ENCODE assay signal across 9 mouse cellular contexts in genomic region chr15:95943470-95943869, GRCm38 (mm10).
DNase-seq lines count a peak whose midpoint lies in the region; ATAC-seq and TF ChIP-seq lines count a peak whose summit lies in the region.
"Had no signal": no experiment of that assay in that cellular context is flagged by ENCODE, and none has a peak within 500 bp of the region (broad histone marks: within the 10 kb centered on the region; RNA-seq: fewer than 3 reads in every experiment).

No protein-coding gene starts in this region.

- H3K27me3 ChIP-seq in hindbrain, postnatal 0 days (ENCODE audit: insufficient read depth, low read length) = no peaks in the 10 kb centered on the region
- H3K27me3 ChIP-seq in hindbrain, embryonic 12.5 days = no peaks in the 10 kb centered on the region
- H3K27me3 ChIP-seq in kidney, postnatal 0 days (ENCODE audit: insufficient read depth, low read length) = no peaks in the 10 kb centered on the region
- no peaks in the 10 kb centered on the region for H3K27me3 ChIP-seq in forebrain, embryonic 12.5 days
- H3K27me3 ChIP-seq in neural tube, embryonic 15.5 days (replicated peaks) = no peaks in the 10 kb centered on the region
- H3K27me3 ChIP-seq: megakaryocyte, embryonic 14.5 days had no signal

- H3K36me3 ChIP-seq in hindbrain, postnatal 0 days (ENCODE audit: insufficient read depth, low read length) = no peaks in the 10 kb centered on the region; the same call in 1 of the 2 replicates
- H3K36me3 ChIP-seq in hindbrain, embryonic 12.5 days = peaks cover 25% of the 10 kb centered on the region
- peaks cover 34% of the 10 kb centered on the region for H3K36me3 ChIP-seq in kidney, postnatal 0 days (ENCODE audit: insufficient read depth, low read length)
- peaks cover 30% of the 10 kb centered on the region for H3K36me3 ChIP-seq in forebrain, embryonic 12.5 days (replicated peaks)
- H3K36me3 ChIP-seq in neural tube, embryonic 15.5 days = peaks cover 21% of the 10 kb centered on the region

- no peak for DNase-seq in hindbrain, postnatal 0 days (ENCODE audit: low spot score)
- no peak for DNase-seq in kidney, postnatal 0 days (ENCODE audit: low spot score)
- DNase-seq in skeletal muscle tissue, adult 2 months (ENCODE audit: low read depth, low spot score) = peak; percentile 27
- DNase-seq in left cerebral cortex, adult 9 months (ENCODE audit: low spot score in 2 of 2) = no peak

- H3K9ac ChIP-seq in hindbrain, postnatal 0 days (replicated peaks; ENCODE audit: low read length) = no peak overlapping the region
- H3K9ac ChIP-seq in hindbrain, embryonic 12.5 days = no peak overlapping the region
- H3K9ac ChIP-seq in kidney, postnatal 0 days (ENCODE audit: low read depth, low read length) = no peak overlapping the region
- no peak overlapping the region for H3K9ac ChIP-seq in forebrain, embryonic 12.5 days
- no peak overlapping the region for H3K9ac ChIP-seq in neural tube, embryonic 15.5 days (replicated peaks)

- peaks cover 4% of the 10 kb centered on the region; the same call in 1 of the 2 replicates for H3K4me1 ChIP-seq in hindbrain, postnatal 0 days (ENCODE audit: insufficient read depth, low read length)
- H3K4me1 ChIP-seq in hindbrain, embryonic 12.5 days = peaks cover 10% of the 10 kb centered on the region; the same call in 1 of the 2 replicates
- no peaks in the 10 kb centered on the region for H3K4me1 ChIP-seq in bone marrow, adult 2 months (ENCODE audit: control insufficient read depth, insufficient read depth, low read length)
- H3K4me1 ChIP-seq in kidney, postnatal 0 days (replicated peaks; ENCODE audit: insufficient read depth, low read length) = no peaks in the 10 kb centered on the region
- H3K4me1 ChIP-seq in forebrain, embryonic 12.5 days = peaks cover 16% of the 10 kb centered on the region
- peaks cover 11% of the 10 kb centered on the region for H3K4me1 ChIP-seq in neural tube, embryonic 15.5 days

- no peak overlapping the region for H3K4me2 ChIP-seq in hindbrain, postnatal 0 days (ENCODE audit: low read depth, low read length)
- no peak overlapping the region for H3K4me2 ChIP-seq in hindbrain, embryonic 12.5 days (replicated peaks)
- no peak overlapping the region for H3K4me2 ChIP-seq in kidney, postnatal 0 days (ENCODE audit: low read length)
- H3K4me2 ChIP-seq in forebrain, embryonic 12.5 days = no peak overlapping the region
- no peak overlapping the region for H3K4me2 ChIP-seq in neural tube, embryonic 15.5 days

- H3K4me3 ChIP-seq in hindbrain, postnatal 0 days (ENCODE audit: low read length) = no peak overlapping the region
- no peak overlapping the region for H3K4me3 ChIP-seq in hindbrain, embryonic 12.5 days
- H3K4me3 ChIP-seq in bone marrow, adult 2 months (replicated peaks; ENCODE audit: control insufficient read depth, low read depth, low read length) = no peak overlapping the region
- H3K4me3 ChIP-seq in kidney, postnatal 0 days (replicated peaks; ENCODE audit: low read depth, low read length) = no peak overlapping the region
- no peak overlapping the region for H3K4me3 ChIP-seq in forebrain, embryonic 12.5 days (replicated peaks)
- no peak overlapping the region for H3K4me3 ChIP-seq in neural tube, embryonic 15.5 days (replicated peaks)
- H3K4me3 ChIP-seq: megakaryocyte, embryonic 14.5 days had no signal

- WGBS in hindbrain, postnatal 0 days = 60% methylated on average over 4 of the region's 4 CpGs
- 58% methylated on average over 4 of the region's 4 CpGs for WGBS in hindbrain, embryonic 12.5 days
- WGBS in bone marrow, adult 2 months = 74% methylated on average over 4 of the region's 4 CpGs
- 68% methylated on average over 4 of the region's 4 CpGs for WGBS in kidney, postnatal 0 days
- 65% methylated on average over 4 of the region's 4 CpGs for WGBS in forebrain, embryonic 12.5 days
- 72% methylated on average over 4 of the region's 4 CpGs for WGBS in neural tube, embryonic 15.5 days

- no peak overlapping the region for H3K27ac ChIP-seq in hindbrain, postnatal 0 days
- no peak overlapping the region for H3K27ac ChIP-seq in hindbrain, embryonic 12.5 days
- H3K27ac ChIP-seq in bone marrow, adult 2 months (ENCODE audit: control insufficient read depth, insufficient read depth, low read depth, low read length, poor library complexity) = no peak overlapping the region
- no peak overlapping the region for H3K27ac ChIP-seq in kidney, postnatal 0 days
- H3K27ac ChIP-seq in forebrain, embryonic 12.5 days = no peak overlapping the region
- H3K27ac ChIP-seq in neural tube, embryonic 15.5 days (replicated peaks) = no peak overlapping the region

- TF ChIP-seq CTCF in hindbrain, postnatal 0 days (IDR thresholded peaks at IDR 0.05; ENCODE audit: low read depth) = peak; percentile 53; the same call in 1 of the 2 replicates
- peak; percentile 88 for TF ChIP-seq CTCF in bone marrow, adult 2 months (IDR thresholded peaks at IDR 0.05; ENCODE audit: control insufficient read depth, insufficient read depth, low read length)
- TF ChIP-seq CTCF in kidney, postnatal 0 days (IDR thresholded peaks at IDR 0.05; ENCODE audit: low read depth) = peak; percentile 59

- no peak for TF ChIP-seq POLR2A in bone marrow, adult 2 months (IDR thresholded peaks at IDR 0.05; ENCODE audit: borderline replicate concordance, control insufficient read depth, low read depth, low read length)

- no peak for ATAC-seq in hindbrain, postnatal 0 days
- ATAC-seq in hindbrain, embryonic 12.5 days (ENCODE audit: low FRiP score) = no peak
- ATAC-seq in kidney, postnatal 0 days (replicated peaks; ENCODE audit: low FRiP score, low read depth) = no peak
- ATAC-seq in forebrain, embryonic 12.5 days (ENCODE audit: low FRiP score) = no peak
- no peak for ATAC-seq in neural tube, embryonic 15.5 days (ENCODE audit: low FRiP score)

- no peaks in the 10 kb centered on the region for H3K9me3 ChIP-seq in hindbrain, postnatal 0 days (ENCODE audit: low read length)
- peaks cover 6% of the 10 kb centered on the region; the same call in 1 of the 2 replicates for H3K9me3 ChIP-seq in hindbrain, embryonic 12.5 days (replicated peaks)
- no peaks in the 10 kb centered on the region; the same call in 1 of the 2 replicates for H3K9me3 ChIP-seq in kidney, postnatal 0 days (replicated peaks; ENCODE audit: low read length)
- H3K9me3 ChIP-seq in forebrain, embryonic 12.5 days = peaks cover 9% of the 10 kb centered on the region; the same call in 1 of the 2 replicates
- no peaks in the 10 kb centered on the region for H3K9me3 ChIP-seq in neural tube, embryonic 15.5 days (replicated peaks)
